ENCODE assay signal across 8 mouse cellular contexts in the genomic region with DNA sequence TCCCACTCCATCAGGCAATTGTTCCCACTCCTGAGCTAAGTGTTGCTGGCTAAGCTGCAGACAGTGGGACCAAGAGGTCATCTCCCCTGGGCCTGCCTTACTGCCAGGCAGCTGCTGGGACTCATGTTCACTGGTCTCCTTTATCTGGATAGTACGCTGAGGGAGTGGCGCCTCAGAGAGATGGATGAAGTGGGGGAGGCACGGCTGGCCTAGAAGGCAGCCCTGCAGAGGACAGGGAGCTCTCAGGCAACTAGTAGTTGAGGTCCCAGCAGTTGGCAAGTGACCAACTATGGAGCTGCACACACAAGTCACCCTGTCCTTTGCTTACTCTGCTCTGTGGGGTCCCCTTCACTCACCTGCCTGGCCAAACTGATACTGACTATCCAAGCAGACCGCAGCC. TPM values are rescaled to one million over a fixed set of nuclear protein-coding genes. Genes with fewer than 3 reads are reported as not detected.
A peak's percentile ranks its signal among the peaks of the same experiment; 100 is the strongest.
DNase-seq lines count a peak whose midpoint lies in the region; ATAC-seq lines count a peak whose summit lies in the region.

No protein-coding gene starts in this region.

- 0 out of 2 replicates have a peak, but pooled peaks have one; percentile 9 for ATAC-seq in heart, embryonic 14.5 days (ENCODE audit: insufficient number of reproducible peaks, insufficient read depth, low FRiP score, low read depth)
- ATAC-seq in liver, embryonic 16.5 days (ENCODE audit: low read depth) = peak; percentile 61
- ATAC-seq in CD4-positive, CD25-positive, alpha-beta regulatory T cell, adult 4 months = no peak

- 19% methylated on average over 4 of the region's 4 CpGs for WGBS in heart, embryonic 14.5 days
- WGBS in liver, embryonic 16.5 days (ENCODE audit: insufficient replicate concordance) = 28% methylated on average over 4 of the region's 4 CpGs

- H3K9me3 ChIP-seq in heart, embryonic 14.5 days (ENCODE audit: control insufficient read depth, low read length) = no peaks in the 10 kb centered on the region
- H3K9me3 ChIP-seq in liver, embryonic 16.5 days (replicated peaks; ENCODE audit: control insufficient read depth, low read length) = no peaks in the 10 kb centered on the region

- no peak overlapping the region for H3K4me3 ChIP-seq in heart, embryonic 14.5 days (ENCODE audit: control insufficient read depth in 1 of 2, insufficient read depth in 1 of 2, low read depth in 1 of 2, low read length in 2 of 2)
- H3K4me3 ChIP-seq in liver, embryonic 16.5 days (ENCODE audit: low read depth, low read length) = no peak overlapping the region

- peaks cover 13% of the 10 kb centered on the region for H3K36me3 ChIP-seq in heart, embryonic 14.5 days (ENCODE audit: control insufficient read depth, insufficient read depth, low read length)
- H3K36me3 ChIP-seq in liver, embryonic 16.5 days (ENCODE audit: control insufficient read depth, insufficient read depth) = no peaks in the 10 kb centered on the region

- peak overlapping the region; percentile 93 to 94 for H3K27ac ChIP-seq in heart, embryonic 14.5 days (replicated peaks in 1 of 2; ENCODE audit: control insufficient read depth in 1 of 2, insufficient read depth in 1 of 2, low read depth in 2 of 2, low read length in 2 of 2)
- H3K27ac ChIP-seq in liver, embryonic 16.5 days (ENCODE audit: low read length) = peak overlapping the region; percentile 57

- peak overlapping the region; percentile 22; the same call in 1 of the 2 replicates for H3K9ac ChIP-seq in heart, embryonic 14.5 days (ENCODE audit: low read length)
- no peak overlapping the region for H3K9ac ChIP-seq in liver, embryonic 16.5 days (ENCODE audit: low read depth, low read length)

- H3K4me2 ChIP-seq in heart, embryonic 14.5 days (ENCODE audit: low read length) = no peak overlapping the region
- H3K4me2 ChIP-seq in liver, embryonic 16.5 days (ENCODE audit: low read depth, low read length) = 0 out of 2 replicates have a peak overlapping the region, but pooled peaks have one; percentile 19

- peaks cover 43 to 44% of the 10 kb centered on the region in 2 experiments for H3K4me1 ChIP-seq in heart, embryonic 14.5 days (ENCODE audit: control insufficient read depth in 2 of 2, insufficient read depth in 2 of 2, low read length in 2 of 2)
- H3K4me1 ChIP-seq in liver, embryonic 16.5 days (ENCODE audit: control insufficient read depth, low read depth, low read length) = peaks cover 33% of the 10 kb centered on the region

- peak; percentile 44 for DNase-seq in adrenal gland, postnatal 10 days
- DNase-seq in adrenal gland, adult 18-20 months (ENCODE audit: low spot score in 2 of 2) = no peak
- peak; percentile 42 for DNase-seq in MN1 (ENCODE audit: low spot score)
- no peak for DNase-seq in cerebellum, adult 8-10 months
- DNase-seq in thymus, postnatal 0 days (ENCODE audit: low spot score) = no peak

- H3K27me3 ChIP-seq in heart, embryonic 14.5 days (ENCODE audit: control insufficient read depth, insufficient read depth, low read length) = no peaks in the 10 kb centered on the region
- H3K27me3 ChIP-seq in liver, embryonic 16.5 days (ENCODE audit: control insufficient read depth, insufficient read depth, low read depth, low read length) = no peaks in the 10 kb centered on the region

RNA-seq across cellular contexts. Expression of a gene that starts 16.1 kb away (rescaled TPM):
- total RNA-seq in adrenal gland, postnatal 10 days (2021) = 10 to 100 TPM; 47.9 to 66.6 TPM
- 10 to 100 TPM; 21.3 to 32.1 TPM for total RNA-seq in adrenal gland, adult 18-20 months (2021)
- polyA plus RNA-seq in heart, embryonic 14.5 days (2014; fragmentation: Nextera tagmentation; extraction: Ambion mirVana) = 99.2 and 105 TPM in 2 replicates
- polyA plus RNA-seq in liver, embryonic 16.5 days (2015; fragmentation: Nextera tagmentation; extraction: Ambion mirVana) = 20.5 and 26.0 TPM in 2 replicates
- 10 to 100 TPM; 22.0 to 27.0 TPM for polyA plus RNA-seq in CD4-positive, CD25-positive, alpha-beta regulatory T cell, adult 4 months (2017; shearing (Covaris generic))
- polyA plus RNA-seq in thymus, postnatal 0 days (2015; fragmentation: Nextera tagmentation; extraction: Ambion mirVana) = 30.4 and 37.2 TPM in 2 replicates

RNA-seq across cellular contexts. Expression of a gene that starts 58.8 kb away (rescaled TPM):
- total RNA-seq in adrenal gland, postnatal 10 days (2021) = 10 to 100 TPM; 40.5 to 42.0 TPM
- 10 to 100 TPM; 18.4 to 30.0 TPM for total RNA-seq in adrenal gland, adult 18-20 months (2021)
- polyA plus RNA-seq in heart, embryonic 14.5 days (2014; fragmentation: Nextera tagmentation; extraction: Ambion mirVana) = 31.8 and 33.0 TPM in 2 replicates
- 4.5 and 5.5 TPM in 2 replicates for polyA plus RNA-seq in liver, embryonic 16.5 days (2015; fragmentation: Nextera tagmentation; extraction: Ambion mirVana)
- 1 to 10 TPM in 1 of 2 experiments, under 1 TPM in 1; 0.84 to 1.3 TPM for polyA plus RNA-seq in CD4-positive, CD25-positive, alpha-beta regulatory T cell, adult 4 months (2017; shearing (Covaris generic))
- 7.6 and 9.0 TPM in 2 replicates for polyA plus RNA-seq in thymus, postnatal 0 days (2015; fragmentation: Nextera tagmentation; extraction: Ambion mirVana)

Comparison
In these comparisons a context has a peak if more than half of its experiments do, and no peak if none do; other contexts are left out.
1. DNase-seq: peak in adrenal gland, postnatal 10 days (single experiment) and MN1 (single experiment); none in adrenal gland, adult 18-20 months (0 of 2), cerebellum, adult 8-10 months (single experiment) and thymus, postnatal 0 days (single experiment).